Mouse (Mus musculus): ENCODE data around the gene Atp8a2.
A peak's percentile ranks its signal among the peaks of the same experiment; 100 is the strongest.

Gene Atp8a2

GRCm38 (mm10) chr14:59607021-59607420 is 590.0 kb downstream of the Atp8a2 start:
- DNase-seq (ENCODE audit: extremely low read depth, low read depth): no peak

GRCm38 (mm10) chr14:59605671-59606353 is 591.2 kb downstream of the Atp8a2 start:
- peak; percentile 56 for DNase-seq (ENCODE audit: extremely low read depth, low read depth)

- DNase-seq (ENCODE audit: extremely low read depth, low read depth): no peak
These were observed 592.9 kb downstream of the Atp8a2 start for GRCm38 (mm10) chr14:59604002-59604645.

- no peak for DNase-seq (ENCODE audit: extremely low read depth, low read depth)
These were observed 598.7 kb downstream of the Atp8a2 start for GRCm38 (mm10) chr14:59598260-59598627.

- DNase-seq (ENCODE audit: extremely low read depth, low read depth): peak; percentile 77
These were observed 599.4 kb downstream of the Atp8a2 start, which contains the start of gene Cdadc1 for GRCm38 (mm10) chr14:59597398-59598259. Gene Cdadc1 (minus strand): TSS chr14:59597959.

- no peak for DNase-seq (ENCODE audit: extremely low read depth, low read depth)
These were observed 602.0 kb downstream of the Atp8a2 start for GRCm38 (mm10) chr14:59594988-59595387.

GRCm38 (mm10) chr14:59592593-59592992 is 604.4 kb downstream of the Atp8a2 start:
- DNase-seq (ENCODE audit: extremely low read depth, low read depth): no peak

GRCm38 (mm10) chr14:59591901-59592300 is 605.1 kb downstream of the Atp8a2 start:
- no peak for DNase-seq (ENCODE audit: extremely low read depth, low read depth)

GRCm38 (mm10) chr14:59590614-59591013 is 606.4 kb downstream of the Atp8a2 start:
- no peak for DNase-seq (ENCODE audit: extremely low read depth, low read depth)

Measured in MEL-GATA-1-ER (cell line).